Mouse (Mus musculus) MEL (cell line): ENCODE data around the gene Arid1b. TPM values are rescaled to one million over a fixed set of nuclear protein-coding genes. Genes with fewer than 3 reads are reported as not detected.

Source experiments
- DNase-seq: peaks from one replicate; pipeline ENCODE4 v3.0.0; 2011; ENCODE audit warnings: low read depth, low spot score
- H3K27ac ChIP-seq: 2 replicates; pipeline ENCODE4 v1.5.1; 2012; ENCODE audit warnings: low read depth, mild to moderate bottlenecking, control low read depth, low read length, moderate library complexity; ENCODE audit not compliant: control insufficient read depth
- H3K27me3 ChIP-seq, 2 experiments: fragments of 150-350 bp in 1 of 2; sonication (generic) in 1 of 2; 2 replicates each; pipeline ENCODE4 v1.6.1; 2012; ENCODE audit warnings: low read length in 2 of 2, mild to moderate bottlenecking in 2 of 2, improper control_type of control experiment in 1 of 2, moderate library complexity in 1 of 2; ENCODE audit not compliant: insufficient read depth in 2 of 2, control insufficient read depth in 1 of 2
- H3K36me3 ChIP-seq, 2 experiments: 2 replicates each; pipeline ENCODE4 v1.6.1; 2012 to 2014; ENCODE audit warnings: low read length in 2 of 2, improper control_type of control experiment in 1 of 2, inconsistent platforms in 1 of 2, mild to moderate bottlenecking in 1 of 2; ENCODE audit not compliant: insufficient read depth in 2 of 2, control insufficient read depth in 1 of 2
- H3K4me1 ChIP-seq, 2 experiments: fragments of 150-350 bp in 1 of 2; sonication (generic) in 1 of 2; 2 replicates each; pipeline ENCODE4 v1.6.1; 2012; ENCODE audit warnings: low read length in 2 of 2, improper control_type of control experiment in 1 of 2, mild to moderate bottlenecking in 1 of 2; ENCODE audit not compliant: insufficient read depth in 2 of 2, control insufficient read depth in 1 of 2
- H3K4me3 ChIP-seq, 2 experiments: fragments of 150-350 bp in 1 of 2; sonication (generic) in 1 of 2; 2 replicates each; pipeline ENCODE4 v1.5.1; 2012; ENCODE audit warnings: low read depth in 2 of 2, low read length in 2 of 2, mild to moderate bottlenecking in 2 of 2, moderate library complexity in 2 of 2, control low read depth in 1 of 2, improper control_type of control experiment in 1 of 2; ENCODE audit not compliant: control insufficient read depth in 1 of 2, insufficient read depth in 1 of 2
- H3K79me2 ChIP-seq: 2 replicates; pipeline ENCODE4 v1.6.1; 2012; ENCODE audit warnings: mild to moderate bottlenecking, low read length, moderate library complexity; ENCODE audit not compliant: control insufficient read depth, poor library complexity, insufficient read depth
- H3K9ac ChIP-seq: 2 replicates; pipeline ENCODE4 v1.6.1; 2012; ENCODE audit warnings: low read depth, mild to moderate bottlenecking, control low read depth, low read length, moderate library complexity; ENCODE audit not compliant: control insufficient read depth, poor library complexity, severe bottlenecking
- H3K9me3 ChIP-seq: fragments of 150-350 bp; sonication (generic); replicated peaks from 2 replicates; pipeline ENCODE4 v1.6.1; 2012; ENCODE audit warnings: mild to moderate bottlenecking, low read length, improper control_type of control experiment, moderate library complexity; ENCODE audit not compliant: insufficient read depth
- BHLHE40 ChIP-seq: IDR thresholded peaks from 2 replicates; pipeline ENCODE4 v1.6.1; 2012; ENCODE audit warnings: low read depth, mild to moderate bottlenecking, inconsistent platforms, low read length, improper control_type of control experiment, borderline replicate concordance
- CHD2 ChIP-seq: IDR thresholded peaks from 2 replicates; pipeline ENCODE4 v1.6.1; 2011; ENCODE audit warnings: low read length, improper control_type of control experiment
- ELF1 ChIP-seq: IDR thresholded peaks from 2 replicates; pipeline ENCODE4 v1.6.1; 2014; ENCODE audit warnings: low read depth, mild to moderate bottlenecking, inconsistent platforms, low read length, improper control_type of control experiment, moderate library complexity
- EP300 ChIP-seq, 2 experiments: IDR thresholded peaks; 2 replicates each; pipeline ENCODE4 v1.6.1; 2011; ENCODE audit warnings: improper control_type of control experiment in 2 of 2, low read length in 2 of 2, low read depth in 1 of 2, mild to moderate bottlenecking in 1 of 2
- ETS1 ChIP-seq: IDR thresholded peaks from 2 replicates; pipeline ENCODE4 v1.6.1; 2012; ENCODE audit warnings: low read depth, mild to moderate bottlenecking, inconsistent platforms, low read length, improper control_type of control experiment, moderate library complexity
- GABPA ChIP-seq: IDR thresholded peaks from 2 replicates; pipeline ENCODE4 v1.6.1; 2012; ENCODE audit warnings: low read depth, mild to moderate bottlenecking, inconsistent platforms, low read length, improper control_type of control experiment, moderate library complexity
- GATA1 ChIP-seq: IDR thresholded peaks from 2 replicates; pipeline ENCODE4 v1.6.1; 2011; ENCODE audit warnings: low read depth, low read length, improper control_type of control experiment
- HCFC1 ChIP-seq: IDR thresholded peaks from 2 replicates; pipeline ENCODE4 v1.6.1; 2012; ENCODE audit warnings: low read depth, mild to moderate bottlenecking, inconsistent platforms, low read length, improper control_type of control experiment, moderate library complexity
- JUND ChIP-seq: IDR thresholded peaks from 2 replicates; pipeline ENCODE4 v1.6.1; 2011; ENCODE audit warnings: low read depth, mild to moderate bottlenecking, improper control_type of control experiment, low read length
- KAT2A ChIP-seq: conservative IDR thresholded peaks from 2 replicates; pipeline ENCODE4 v1.6.1; 2012; ENCODE audit warnings: low read depth, low read length, improper control_type of control experiment, inconsistent platforms
- MAFK ChIP-seq: IDR thresholded peaks from 2 replicates; pipeline ENCODE4 v1.6.1; 2011; ENCODE audit warnings: low read depth, mild to moderate bottlenecking, low read length, improper control_type of control experiment, borderline replicate concordance
- MEF2A ChIP-seq: IDR thresholded peaks from 2 replicates; pipeline ENCODE4 v1.6.1; 2014; ENCODE audit warnings: low read depth, mild to moderate bottlenecking, inconsistent platforms, low read length, improper control_type of control experiment; ENCODE audit not compliant: poor library complexity, insufficient replicate concordance, severe bottlenecking; ENCODE audit errors: extremely low read depth
- MYB ChIP-seq: IDR thresholded peaks from 2 replicates; pipeline ENCODE4 v1.6.1; 2011; ENCODE audit warnings: mild to moderate bottlenecking, low read depth, low read length, improper control_type of control experiment
- POLR2A ChIP-seq, 2 experiments: IDR thresholded peaks; 2 replicates each; pipeline ENCODE4 v1.6.1; 2011 to 2012; ENCODE audit warnings: low read length in 2 of 2, mild to moderate bottlenecking in 2 of 2, control low read depth in 1 of 2, improper control_type of control experiment in 1 of 2, low read depth in 1 of 2, moderate library complexity in 1 of 2; ENCODE audit not compliant: control insufficient read depth in 1 of 2, insufficient read depth in 1 of 2, poor library complexity in 1 of 2
- POLR2AphosphoS2 ChIP-seq: IDR thresholded peaks from 2 replicates; pipeline ENCODE4 v1.6.1; 2011; ENCODE audit warnings: low read length, improper control_type of control experiment
- POLR2AphosphoS5 ChIP-seq: IDR thresholded peaks from 2 replicates; pipeline ENCODE4 v1.6.1; 2012; ENCODE audit warnings: low read depth, borderline replicate concordance, mild to moderate bottlenecking, inconsistent platforms, low read length, moderate library complexity, mixed read lengths
- RCOR1 ChIP-seq: IDR thresholded peaks from 2 replicates; pipeline ENCODE4 v1.6.1; 2012; ENCODE audit warnings: low read depth, mild to moderate bottlenecking, inconsistent platforms, low read length, improper control_type of control experiment
- SIN3A ChIP-seq: IDR thresholded peaks from 2 replicates; pipeline ENCODE4 v1.6.1; 2012; ENCODE audit warnings: low read length, improper control_type of control experiment, inconsistent platforms
- SMC3 ChIP-seq: IDR thresholded peaks from 2 replicates; pipeline ENCODE4 v1.6.1; 2011; ENCODE audit warnings: low read depth, low read length, improper control_type of control experiment
- TAL1 ChIP-seq: IDR thresholded peaks from 2 replicates; pipeline ENCODE4 v1.6.1; 2012; ENCODE audit warnings: mild to moderate bottlenecking, inconsistent platforms, low read length, moderate library complexity, mixed read lengths
- TBP ChIP-seq: IDR thresholded peaks from 2 replicates; pipeline ENCODE4 v1.8.0; 2011; ENCODE audit warnings: low read depth, low read length, improper control_type of control experiment
- USF1 ChIP-seq: IDR thresholded peaks from 2 replicates; pipeline ENCODE4 v1.6.1; 2014; ENCODE audit warnings: low read depth, mild to moderate bottlenecking, inconsistent platforms, low read length, improper control_type of control experiment, moderate library complexity
- USF2 ChIP-seq, 2 experiments: IDR thresholded peaks; 2 replicates each; pipeline ENCODE4 v1.6.1; 2011 to 2012; ENCODE audit warnings: improper control_type of control experiment in 2 of 2, low read length in 2 of 2, borderline replicate concordance in 1 of 2, inconsistent platforms in 1 of 2, low read depth in 1 of 2, mild to moderate bottlenecking in 1 of 2; ENCODE audit not compliant: insufficient read depth in 1 of 2
- ZC3H11A ChIP-seq: IDR thresholded peaks from 2 replicates; pipeline ENCODE4 v1.6.1; 2012; ENCODE audit warnings: low read depth, mild to moderate bottlenecking, inconsistent platforms, low read length, improper control_type of control experiment
- ZKSCAN1 ChIP-seq: IDR thresholded peaks from 2 replicates; pipeline ENCODE4 v1.6.1; 2012; ENCODE audit warnings: low read depth, mild to moderate bottlenecking, inconsistent platforms, low read length, improper control_type of control experiment, moderate library complexity
- ZMIZ1 ChIP-seq: IDR thresholded peaks from 2 replicates; pipeline ENCODE4 v1.6.1; 2012; ENCODE audit warnings: low read depth, mild to moderate bottlenecking, inconsistent platforms, low read length, improper control_type of control experiment, moderate library complexity
- ZNF384 ChIP-seq: IDR thresholded peaks from 2 replicates; pipeline ENCODE4 v1.6.1; 2012; ENCODE audit warnings: low read depth, mild to moderate bottlenecking, inconsistent platforms, low read length, improper control_type of control experiment
- polyA plus RNA-seq, 2 experiments: library from polyadenylated mRNA; stranded (reverse) in 1 of 2; unstranded in 1 of 2; fragments of >175 nt in 1 of 2; fragments of >200 nt in 1 of 2; gene quantifications; 2 replicates each; pipeline versions ENCODE4 v1.2.1 to v1.2.4; 2012; ENCODE audit warnings: low replicate concordance in 2 of 2, low read depth in 1 of 2; ENCODE audit not compliant: insufficient read length in 2 of 2, insufficient read depth in 1 of 2, missing spikeins in 1 of 2
- total RNA-seq: library from RNA; depleted of rRNA; stranded (reverse); fragments of 300-350 nt; gene quantifications from 2 replicates; pipeline ENCODE4 v1.2.3, GENCODE M21; 2012

The Arid1b gene
- total and polyA plus RNA-seq, 3 experiments, result 13.4 to 17.4 TPM; not detected in 1

DNA sequence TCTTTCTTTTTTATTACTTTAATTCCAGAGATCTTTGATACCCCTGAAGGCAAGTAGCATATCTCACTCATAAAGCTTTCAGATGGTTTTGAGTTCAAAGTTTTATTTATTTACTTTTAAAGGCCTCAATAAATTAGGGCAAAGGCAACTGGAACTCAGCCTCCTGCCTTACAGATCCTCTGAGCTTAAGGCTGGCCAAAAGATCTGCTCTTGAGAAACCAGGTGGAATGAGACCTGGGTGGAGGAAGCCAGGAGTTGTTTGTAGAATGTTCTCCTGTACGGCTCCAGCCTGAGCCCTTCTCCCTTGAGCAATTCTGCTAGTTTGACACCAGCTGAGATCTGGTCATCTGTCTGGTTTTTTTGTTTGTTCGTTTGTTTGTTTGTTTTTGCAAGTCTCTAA, 46.7 kb upstream of the Arid1b start:
- Histone ChIP-seq H3K9me3 (no peaks in the 10 kb centered on the region), H3K27me3 (peaks cover 9 to 13% of the 10 kb centered on the region in 2 experiments), H3K4me1 (no peaks in the 10 kb centered on the region), H3K36me3 (no peaks in the 10 kb centered on the region), H3K4me3 (no peak overlapping the region), H3K27ac (no peak overlapping the region), H3K9ac (no peak overlapping the region), H3K79me2 (no peaks in the 10 kb centered on the region)
- DNase-seq, result no peak
- TF ChIP-seq JUND (no peak), USF2 (IDR thresholded peaks at IDR 0.05; ENCODE audit: borderline replicate concordance in 1 of 2, insufficient read depth in 1 of 2, low read depth in 1 of 2, low read length in 2 of 2) (no peak), ZC3H11A (no peak), CHD2 (no peak), ZNF384 (no peak), POLR2AphosphoS5 (no peak), GATA1 (no peak), TBP (no peak), BHLHE40 (no peak), SMC3 (no peak), MYB (no peak), RCOR1 (no peak), SIN3A (no peak)

DNA sequence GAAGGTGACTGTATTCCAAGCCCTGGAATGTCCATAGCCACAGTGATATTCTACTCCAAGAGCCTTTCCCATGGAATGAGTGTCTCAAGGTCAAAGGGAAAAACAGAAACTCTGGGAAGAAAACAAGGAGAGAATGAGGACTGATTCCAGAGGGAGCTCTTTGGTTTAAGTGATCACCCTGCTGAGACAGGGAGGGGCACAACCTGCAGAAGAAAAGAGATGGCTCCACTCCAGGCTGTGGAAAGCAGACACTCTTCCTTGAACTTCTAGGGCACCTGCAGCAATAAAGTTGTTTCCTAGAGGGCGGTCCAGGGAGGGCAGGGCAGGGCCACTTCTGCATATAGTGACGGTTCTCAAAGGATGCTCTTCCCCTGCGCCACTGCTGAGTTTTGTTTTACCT, 45.6 kb upstream of the Arid1b start:
- no peaks in the 10 kb centered on the region for H3K4me1 ChIP-seq
- H3K79me2 ChIP-seq, result no peaks in the 10 kb centered on the region
- TF ChIP-seq ETS1, result no peak
- TF ChIP-seq ZKSCAN1, result no peak
- no peak for TF ChIP-seq POLR2AphosphoS2
- no peak for TF ChIP-seq HCFC1
- no peak for TF ChIP-seq KAT2A
- no peak for TF ChIP-seq MAFK
- no peak for TF ChIP-seq MEF2A
- TF ChIP-seq EP300 (IDR thresholded peaks at IDR 0.05; ENCODE audit: low read depth in 1 of 2, low read length in 2 of 2), result no peak
- no peak for TF ChIP-seq GABPA
- no peak for TF ChIP-seq TAL1
- no peak for TF ChIP-seq ZMIZ1
- no peak for TF ChIP-seq POLR2AphosphoS5
- no peak for TF ChIP-seq ELF1
- no peak for TF ChIP-seq USF1
- TF ChIP-seq POLR2A (IDR thresholded peaks at IDR 0.05; ENCODE audit: control insufficient read depth in 1 of 2, insufficient read depth in 1 of 2, low read depth in 1 of 2, low read length in 2 of 2, poor library complexity in 1 of 2), result no peak
- no peak for TF ChIP-seq JUND
- TF ChIP-seq CHD2, result no peak
- TF ChIP-seq GATA1, result no peak
- TF ChIP-seq SIN3A, result no peak
- no peak for TF ChIP-seq USF2 (IDR thresholded peaks at IDR 0.05; ENCODE audit: borderline replicate concordance in 1 of 2, insufficient read depth in 1 of 2, low read depth in 1 of 2, low read length in 2 of 2)
- H3K27ac ChIP-seq, result no peak overlapping the region
- no peak overlapping the region for H3K9ac ChIP-seq
- peaks cover 12 to 13% of the 10 kb centered on the region in 2 experiments for H3K27me3 ChIP-seq
- H3K36me3 ChIP-seq, result no peaks in the 10 kb centered on the region
- H3K4me3 ChIP-seq, result no peak overlapping the region
- no peak for DNase-seq
- no peaks in the 10 kb centered on the region for H3K9me3 ChIP-seq
